Mouse (Mus musculus): Measurements from ENCODE around the gene Spo11. TPM values are rescaled to one million over a fixed set of nuclear protein-coding genes. Genes with fewer than 3 reads are reported as not detected.
A peak's percentile ranks its signal among the peaks of the same experiment; 100 is the strongest.

Gene Spo11
- polyA plus RNA-seq, 1 experiment from 2014 or later: 1.8 TPM

DNA sequence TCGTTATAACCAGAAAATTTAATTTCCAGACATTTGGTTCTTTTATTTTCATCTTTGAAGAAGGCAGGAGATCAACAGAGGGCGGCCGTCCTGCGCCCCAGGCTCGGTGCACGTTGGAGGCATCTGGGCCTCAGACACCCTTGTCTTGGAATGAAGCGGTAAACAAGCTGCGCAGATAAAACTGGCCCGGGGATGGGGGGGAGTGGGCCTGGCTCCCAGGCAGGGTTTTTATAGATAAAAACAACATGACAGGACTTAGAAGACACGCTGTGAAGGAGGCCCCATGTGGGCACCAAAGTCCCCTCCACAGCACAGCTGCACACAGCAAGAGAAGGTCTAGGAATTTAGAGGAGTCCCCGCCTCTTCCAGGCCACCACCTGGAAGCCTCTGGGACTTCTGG lies 26.8 kb upstream of the Spo11 start:
- no peak overlapping the region for H3K4me2 ChIP-seq (ENCODE audit: low read length)
- 29% methylated on average over 11 of the region's 11 CpGs for WGBS
- no peaks in the 10 kb centered on the region for H3K36me3 ChIP-seq (ENCODE audit: control insufficient read depth, insufficient read depth, low read length)
- no peak for ATAC-seq
- peaks cover 2% of the 10 kb centered on the region for H3K4me1 ChIP-seq (ENCODE audit: control insufficient read depth, insufficient read depth, low read depth, low read length)
- H3K9ac ChIP-seq (ENCODE audit: low read depth, low read length): no peak overlapping the region
- no peaks in the 10 kb centered on the region for H3K9me3 ChIP-seq (ENCODE audit: control insufficient read depth, low read length)
- no peak overlapping the region for H3K27ac ChIP-seq (ENCODE audit: low read depth, low read length)
- H3K27me3 ChIP-seq (replicated peaks; ENCODE audit: control insufficient read depth, insufficient read depth, low read length): no peaks in the 10 kb centered on the region
- H3K4me3 ChIP-seq (ENCODE audit: low read length): no peak overlapping the region

DNA sequence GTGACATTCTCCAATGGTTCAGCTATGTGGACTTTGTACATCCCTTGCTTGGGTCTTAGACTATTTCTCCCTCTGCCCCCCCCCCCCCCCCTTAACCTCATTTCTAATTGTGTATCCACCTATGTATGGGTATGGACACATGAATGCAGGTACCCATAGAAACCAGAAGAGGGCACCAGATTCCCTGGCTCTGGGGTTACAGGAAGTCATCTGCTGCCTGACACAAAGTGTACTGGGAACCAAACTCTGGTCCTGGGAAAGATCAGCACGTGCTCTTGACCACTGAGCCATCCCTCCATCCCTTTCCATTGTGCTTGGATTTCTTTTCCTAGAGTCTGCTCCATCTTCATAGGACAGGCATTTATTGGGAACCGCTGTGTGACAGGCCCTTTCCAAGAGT lies 25.5 kb upstream of the Spo11 start:
- ATAC-seq: no peak
- WGBS: 85% methylated on average over 2 of the region's 2 CpGs
- Histone ChIP-seq H3K4me3 (ENCODE audit: low read length) (no peak overlapping the region), H3K27ac (ENCODE audit: low read depth, low read length) (no peak overlapping the region), H3K4me2 (ENCODE audit: low read length) (no peak overlapping the region), H3K27me3 (replicated peaks; ENCODE audit: control insufficient read depth, insufficient read depth, low read length) (no peaks in the 10 kb centered on the region), H3K36me3 (ENCODE audit: control insufficient read depth, insufficient read depth, low read length) (no peaks in the 10 kb centered on the region), H3K4me1 (ENCODE audit: control insufficient read depth, insufficient read depth, low read depth, low read length) (peaks cover 2% of the 10 kb centered on the region), H3K9ac (ENCODE audit: low read depth, low read length) (no peak overlapping the region), H3K9me3 (ENCODE audit: control insufficient read depth, low read length) (0 out of 2 replicates have a peak, but pooled peaks cover 4% of the 10 kb centered on the region)

DNA sequence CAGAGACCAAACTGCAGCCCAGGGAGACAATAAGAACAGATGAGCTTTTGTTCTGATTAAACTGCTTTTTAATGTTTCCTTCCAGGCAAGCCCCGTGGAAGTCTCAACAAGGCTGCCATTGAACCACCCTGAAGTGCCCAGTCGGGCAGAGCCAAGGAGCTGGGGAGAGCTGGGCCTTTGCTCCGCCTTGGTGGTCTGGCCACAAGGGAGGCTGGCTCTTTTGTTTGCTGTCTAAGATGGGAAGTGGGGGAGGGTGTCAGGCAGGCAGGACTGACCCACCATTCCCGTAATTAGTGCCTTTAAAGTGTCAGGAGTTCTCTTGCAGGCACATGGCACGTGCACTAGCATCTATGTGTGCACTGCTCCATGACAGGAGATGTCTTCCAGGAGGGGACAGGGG lies 18.9 kb upstream of the Spo11 start:
- 0 out of 2 replicates have a peak, but pooled peaks cover 5% of the 10 kb centered on the region for H3K9me3 ChIP-seq (ENCODE audit: control insufficient read depth, low read length)
- H3K4me2 ChIP-seq (ENCODE audit: low read length): no peak overlapping the region
- no peak overlapping the region for H3K4me3 ChIP-seq (ENCODE audit: low read length)
- no peaks in the 10 kb centered on the region for H3K4me1 ChIP-seq (ENCODE audit: control insufficient read depth, insufficient read depth, low read depth, low read length)
- 8% methylated on average over 5 of the region's 5 CpGs for WGBS
- no peaks in the 10 kb centered on the region for H3K27me3 ChIP-seq (replicated peaks; ENCODE audit: control insufficient read depth, insufficient read depth, low read length)
- H3K36me3 ChIP-seq (ENCODE audit: control insufficient read depth, insufficient read depth, low read length): no peaks in the 10 kb centered on the region
- no peak overlapping the region for H3K27ac ChIP-seq (ENCODE audit: low read depth, low read length)
- peak; percentile 74 for ATAC-seq
- H3K9ac ChIP-seq (ENCODE audit: low read depth, low read length): no peak overlapping the region

DNA sequence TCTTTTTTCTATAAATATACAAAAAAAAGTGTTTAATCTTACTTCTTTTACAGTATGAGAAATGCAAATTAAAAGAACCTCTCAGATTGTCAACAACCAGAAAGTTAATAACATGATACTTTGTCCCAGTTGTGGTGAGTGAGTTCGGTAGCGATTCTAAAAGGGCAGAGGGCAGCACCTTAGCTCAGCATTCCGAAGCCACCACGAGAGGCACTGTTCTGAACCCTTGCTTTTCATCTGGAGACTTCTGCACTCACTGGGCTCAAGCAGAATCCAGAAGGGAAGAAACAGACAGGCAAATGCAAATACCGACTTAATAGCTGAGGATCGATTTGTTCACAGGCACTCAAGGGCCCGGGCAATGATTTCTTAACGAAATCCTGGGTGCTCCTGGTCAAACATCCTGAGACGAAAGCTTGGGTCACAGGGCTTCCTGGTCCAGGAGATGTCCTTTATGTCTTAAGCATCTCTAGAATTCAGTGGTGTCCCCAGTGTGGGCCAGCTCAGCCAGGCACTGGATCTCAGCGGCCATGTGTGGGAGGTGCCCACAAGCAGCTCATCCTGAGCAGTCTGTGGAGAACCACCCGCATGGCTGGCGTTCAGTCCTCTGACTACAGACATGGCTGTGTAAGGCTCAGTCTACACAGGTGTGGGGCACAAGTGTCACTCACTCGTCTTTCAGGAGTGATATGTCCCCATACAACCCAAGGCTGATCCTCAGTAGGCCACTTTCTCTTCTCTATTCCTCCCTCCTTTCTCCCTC lies 18.3 kb upstream of the Spo11 start:
- H3K9ac ChIP-seq (ENCODE audit: low read depth, low read length): no peak overlapping the region
- no peak overlapping the region for H3K4me3 ChIP-seq (ENCODE audit: low read length)
- no peak for ATAC-seq
- H3K9me3 ChIP-seq (ENCODE audit: control insufficient read depth, low read length): 0 out of 2 replicates have a peak, but pooled peaks cover 5% of the 10 kb centered on the region
- no peaks in the 10 kb centered on the region for H3K27me3 ChIP-seq (replicated peaks; ENCODE audit: control insufficient read depth, insufficient read depth, low read length)
- H3K36me3 ChIP-seq (ENCODE audit: control insufficient read depth, insufficient read depth, low read length): no peaks in the 10 kb centered on the region
- H3K4me2 ChIP-seq (ENCODE audit: low read length): no peak overlapping the region
- H3K4me1 ChIP-seq (ENCODE audit: control insufficient read depth, insufficient read depth, low read depth, low read length): no peaks in the 10 kb centered on the region
- 54% methylated on average over 13 of the region's 13 CpGs for WGBS
- no peak overlapping the region for H3K27ac ChIP-seq (ENCODE audit: low read depth, low read length)

DNA sequence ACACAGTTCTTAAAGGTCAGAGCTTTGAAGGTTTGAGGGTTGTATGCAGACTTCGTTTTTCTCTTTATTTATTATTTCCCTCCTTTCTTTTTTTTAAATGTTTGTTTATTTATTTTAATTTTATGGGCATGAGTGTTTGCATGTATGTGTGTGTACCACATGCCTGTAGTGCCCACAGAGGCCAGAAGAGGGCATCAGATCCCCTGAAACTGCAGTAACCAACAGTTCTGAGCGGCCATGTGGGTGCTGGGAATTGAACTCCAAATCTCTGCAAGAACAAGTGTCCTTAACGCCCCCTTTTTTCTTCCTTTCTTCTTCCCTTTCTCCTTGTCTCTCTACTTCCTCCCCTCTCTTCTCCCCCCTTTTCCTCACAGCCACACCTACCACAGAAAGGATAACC lies 17.1 kb upstream of the Spo11 start:
- 0 out of 2 replicates have a peak, but pooled peaks cover 5% of the 10 kb centered on the region for H3K9me3 ChIP-seq (ENCODE audit: control insufficient read depth, low read length)
- H3K9ac ChIP-seq (ENCODE audit: low read depth, low read length): no peak overlapping the region
- no peaks in the 10 kb centered on the region for H3K4me1 ChIP-seq (ENCODE audit: control insufficient read depth, insufficient read depth, low read depth, low read length)
- WGBS: 83% methylated on average over 3 of the region's 3 CpGs
- H3K4me3 ChIP-seq (ENCODE audit: low read length): no peak overlapping the region
- H3K36me3 ChIP-seq (ENCODE audit: control insufficient read depth, insufficient read depth, low read length): no peaks in the 10 kb centered on the region
- H3K27me3 ChIP-seq (replicated peaks; ENCODE audit: control insufficient read depth, insufficient read depth, low read length): no peaks in the 10 kb centered on the region
- ATAC-seq: no peak
- H3K27ac ChIP-seq (ENCODE audit: low read depth, low read length): no peak overlapping the region
- no peak overlapping the region for H3K4me2 ChIP-seq (ENCODE audit: low read length)

DNA sequence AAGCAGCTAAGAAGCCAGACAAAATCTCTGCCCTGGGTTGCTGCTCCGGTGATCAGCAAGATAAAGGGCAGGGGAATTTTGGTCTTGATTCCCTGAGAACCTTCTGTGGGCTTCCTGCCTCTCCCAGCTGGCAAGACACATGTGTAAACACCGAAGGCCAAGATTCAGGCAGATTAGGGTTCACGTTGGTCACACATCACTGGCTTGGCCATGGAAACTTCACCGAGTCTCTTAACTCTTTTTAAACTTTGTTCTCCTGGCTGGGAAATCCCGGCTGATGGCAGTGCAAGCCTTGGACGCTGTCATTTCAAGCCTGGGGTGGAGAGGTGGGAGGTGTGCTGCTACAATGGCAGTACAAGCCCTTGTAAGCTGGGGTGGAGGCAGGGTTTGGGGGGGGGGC lies 16.3 kb upstream of the Spo11 start:
- H3K9ac ChIP-seq (ENCODE audit: low read depth, low read length): no peak overlapping the region
- 0 out of 2 replicates have a peak, but pooled peaks cover 5% of the 10 kb centered on the region for H3K9me3 ChIP-seq (ENCODE audit: control insufficient read depth, low read length)
- no peaks in the 10 kb centered on the region for H3K27me3 ChIP-seq (replicated peaks; ENCODE audit: control insufficient read depth, insufficient read depth, low read length)
- H3K27ac ChIP-seq (ENCODE audit: low read depth, low read length): no peak overlapping the region
- ATAC-seq: no peak
- no peaks in the 10 kb centered on the region for H3K36me3 ChIP-seq (ENCODE audit: control insufficient read depth, insufficient read depth, low read length)
- no peak overlapping the region for H3K4me3 ChIP-seq (ENCODE audit: low read length)
- no peak overlapping the region for H3K4me2 ChIP-seq (ENCODE audit: low read length)
- H3K4me1 ChIP-seq (ENCODE audit: control insufficient read depth, insufficient read depth, low read depth, low read length): no peaks in the 10 kb centered on the region
- WGBS: 48% methylated on average over 6 of the region's 6 CpGs

DNA sequence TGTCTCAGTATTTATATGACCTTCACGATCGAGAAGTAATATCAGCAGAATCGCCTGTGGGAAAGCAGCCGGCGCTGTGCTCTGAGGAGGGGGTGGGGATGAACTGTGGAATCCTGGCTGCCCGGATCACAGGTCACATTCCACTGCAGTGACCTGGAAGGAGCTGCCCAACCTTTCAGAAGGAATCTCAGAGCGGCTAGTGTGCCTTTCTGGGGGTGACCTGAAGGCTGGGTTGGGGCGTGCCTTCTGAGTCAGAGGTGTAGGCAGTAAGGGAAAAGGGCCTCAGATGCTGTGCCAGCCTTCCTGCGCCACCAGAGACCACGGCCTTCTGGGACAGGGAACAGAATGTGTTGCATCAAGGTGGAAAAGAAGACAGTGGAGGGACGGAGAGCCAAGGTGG lies 12.3 kb upstream of the Spo11 start:
- Histone ChIP-seq H3K27me3 (replicated peaks; ENCODE audit: control insufficient read depth, insufficient read depth, low read length) (no peaks in the 10 kb centered on the region), H3K36me3 (ENCODE audit: control insufficient read depth, insufficient read depth, low read length) (no peaks in the 10 kb centered on the region), H3K4me1 (ENCODE audit: control insufficient read depth, insufficient read depth, low read depth, low read length) (no peaks in the 10 kb centered on the region), H3K9ac (ENCODE audit: low read depth, low read length) (no peak overlapping the region), H3K4me2 (ENCODE audit: low read length) (no peak overlapping the region), H3K9me3 (ENCODE audit: control insufficient read depth, low read length) (no peaks in the 10 kb centered on the region), H3K27ac (ENCODE audit: low read depth, low read length) (no peak overlapping the region), H3K4me3 (ENCODE audit: low read length) (no peak overlapping the region)
- WGBS: 46% methylated on average over 11 of the region's 11 CpGs
- ATAC-seq: no peak

DNA sequence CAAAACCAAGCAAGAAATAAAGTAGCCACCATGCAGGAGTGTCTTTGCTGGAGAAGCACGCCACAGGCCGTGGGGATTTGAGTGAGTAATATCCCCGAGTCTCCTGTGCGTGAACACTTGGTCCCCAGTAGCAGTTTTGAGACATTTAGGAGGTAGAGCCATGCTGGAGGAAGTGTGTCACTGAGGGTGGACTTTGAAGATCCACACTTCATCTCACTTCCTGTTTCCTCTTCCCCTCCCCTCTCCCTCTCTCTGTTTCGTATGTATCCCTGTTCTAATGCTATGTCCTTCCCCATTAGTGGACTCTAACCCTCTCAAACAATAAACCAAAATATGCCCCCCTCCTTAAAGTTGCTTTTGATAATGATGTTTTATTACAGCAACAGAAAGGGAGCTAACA lies 11.0 kb upstream of the Spo11 start:
- Histone ChIP-seq H3K27ac (ENCODE audit: low read depth, low read length) (no peak overlapping the region), H3K9ac (ENCODE audit: low read depth, low read length) (no peak overlapping the region), H3K36me3 (ENCODE audit: control insufficient read depth, insufficient read depth, low read length) (no peaks in the 10 kb centered on the region), H3K27me3 (replicated peaks; ENCODE audit: control insufficient read depth, insufficient read depth, low read length) (no peaks in the 10 kb centered on the region), H3K4me2 (ENCODE audit: low read length) (no peak overlapping the region), H3K4me3 (ENCODE audit: low read length) (no peak overlapping the region), H3K9me3 (ENCODE audit: control insufficient read depth, low read length) (no peaks in the 10 kb centered on the region), H3K4me1 (ENCODE audit: control insufficient read depth, insufficient read depth, low read depth, low read length) (no peaks in the 10 kb centered on the region)
- no peak for ATAC-seq
- 92% methylated on average over 5 of the region's 5 CpGs for WGBS

DNA sequence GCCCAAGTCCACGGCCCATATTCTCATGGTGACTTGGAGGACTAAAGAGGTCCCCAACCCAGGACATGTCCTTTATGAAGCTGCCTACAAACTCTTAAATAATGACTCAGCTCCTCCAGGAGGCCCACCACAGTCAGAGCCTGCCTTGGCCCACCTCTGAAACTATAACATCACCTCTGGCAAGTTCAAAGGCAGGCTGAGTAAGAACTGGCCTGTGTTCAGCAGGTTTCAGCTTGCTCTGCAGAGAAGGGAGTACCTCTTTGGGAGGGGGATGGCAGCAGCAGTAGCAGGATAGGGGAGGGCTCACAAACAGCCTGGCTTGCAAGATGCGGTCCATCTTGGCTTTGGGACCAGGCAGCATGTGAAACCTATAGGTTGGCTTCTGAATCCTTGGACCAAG lies 5.6 kb upstream of the Spo11 start:
- Histone ChIP-seq H3K27ac (ENCODE audit: low read depth, low read length) (no peak overlapping the region), H3K4me1 (ENCODE audit: control insufficient read depth, insufficient read depth, low read depth, low read length) (peaks cover 5% of the 10 kb centered on the region), H3K9ac (ENCODE audit: low read depth, low read length) (no peak overlapping the region), H3K9me3 (ENCODE audit: control insufficient read depth, low read length) (no peaks in the 10 kb centered on the region), H3K27me3 (replicated peaks; ENCODE audit: control insufficient read depth, insufficient read depth, low read length) (no peaks in the 10 kb centered on the region), H3K36me3 (ENCODE audit: control insufficient read depth, insufficient read depth, low read length) (no peaks in the 10 kb centered on the region), H3K4me3 (ENCODE audit: low read length) (no peak overlapping the region), H3K4me2 (ENCODE audit: low read length) (no peak overlapping the region)
- WGBS: 85% methylated on average over 2 of the region's 2 CpGs
- ATAC-seq: no peak

All from hindbrain, embryonic 16.5 days (tissue).